Mouse (Mus musculus) limb, embryonic 14.5 days (tissue): Measurements from ENCODE around the gene Abcf2. TPM values are rescaled to one million over a fixed set of nuclear protein-coding genes. Genes with fewer than 3 reads are reported as not detected.

Experiments
- ATAC-seq: fragments of 200-750 bp; cut with Nextera tagmentation; 2 replicates; pipeline ENCODE4 v1.8.0; 2017; ENCODE audit warnings: low read depth, moderate number of reproducible peaks, moderate TSS enrichment; ENCODE audit not compliant: low FRiP score
- DNase-seq: peaks from one replicate; pipeline ENCODE4 v3.0.0-alpha.2; 2015; ENCODE audit warnings: low spot score
- H3K27ac ChIP-seq: fragments of 300-500 bp; sonication (generic); replicated peaks from 2 replicates; pipeline ENCODE4 v1.5.1; 2014; ENCODE audit warnings: low read depth, mild to moderate bottlenecking, low read length, moderate library complexity, mixed read lengths
- H3K27me3 ChIP-seq: fragments of 300-500 bp; sonication (generic); 2 replicates; pipeline ENCODE4 v1.6.1; 2014; ENCODE audit warnings: low read length, mixed read lengths; ENCODE audit not compliant: control insufficient read depth, insufficient read depth
- H3K36me3 ChIP-seq: fragments of 300-500 bp; sonication (generic); 2 replicates; pipeline ENCODE4 v1.6.1; 2014; ENCODE audit warnings: mild to moderate bottlenecking, low read length, moderate library complexity, mixed read lengths; ENCODE audit not compliant: control insufficient read depth, insufficient read depth
- H3K4me1 ChIP-seq: fragments of 300-500 bp; sonication (generic); 2 replicates; pipeline ENCODE4 v1.6.1; 2014; ENCODE audit warnings: antibody characterized with exemption, low read length, mixed read lengths; ENCODE audit not compliant: control insufficient read depth, insufficient read depth
- H3K4me2 ChIP-seq: fragments of 300-500 bp; sonication (generic); replicated peaks from 2 replicates; pipeline ENCODE4 v1.6.1; 2014; ENCODE audit warnings: low read depth, mild to moderate bottlenecking, low read length, moderate library complexity; ENCODE audit not compliant: severe bottlenecking
- H3K4me3 ChIP-seq: fragments of 300-500 bp; sonication (generic); replicated peaks from 2 replicates; pipeline ENCODE4 v1.5.1; 2014; ENCODE audit warnings: low read length
- H3K9ac ChIP-seq: fragments of 300-500 bp; sonication (generic); 2 replicates; pipeline ENCODE4 v1.6.1; 2014; ENCODE audit warnings: mild to moderate bottlenecking, low read depth, low read length, moderate library complexity; ENCODE audit not compliant: severe bottlenecking
- H3K9me3 ChIP-seq: fragments of 300-500 bp; sonication (generic); 2 replicates; pipeline ENCODE4 v1.6.1; 2016; ENCODE audit warnings: low read length; ENCODE audit not compliant: control insufficient read depth
- POLR2A ChIP-seq: fragments of 200-500 bp; IDR thresholded peaks from 2 replicates; pipeline ENCODE4 v1.8.0; 2012; ENCODE audit warnings: inconsistent platforms, mild to moderate bottlenecking, moderate library complexity, borderline replicate concordance; ENCODE audit not compliant: insufficient read depth, insufficient read length; ENCODE audit errors: extremely low read depth
- WGBS: fragments of 180-500 bp; shearing (Covaris S2); extraction: QIAGEN DNeasy Blood & Tissue Kit; methylation state at CpG from one replicate; pipeline ENCODE4 v1.1.7; 2014; 5-methylcytosine and 5-hydroxymethylcytosine counted together
- polyA plus RNA-seq, 2 experiments: library from polyadenylated mRNA; depleted of rRNA in 1 of 2; stranded (reverse) in 1 of 2; unstranded in 1 of 2; fragments of >200 nt; fragmentation: Nextera tagmentation in 1 of 2; extraction: Ambion mirVana in 1 of 2; gene quantifications; 2 replicates each; pipeline versions ENCODE4 v1.2.1 to v1.2.3; 2012 to 2014

Abcf2 gene
- polyA plus RNA-seq (2012; rRNA removed), result 81.0 and 82.5 TPM in 2 replicates
- 94.3 TPM in 2 replicates for polyA plus RNA-seq (2014; fragmentation: Nextera tagmentation; extraction: Ambion mirVana)

- H3K4me2 ChIP-seq, result peak within 1 kb of the TSS; percentile 77
- ATAC-seq, result peak; percentile 96
- H3K4me1 ChIP-seq, result peaks cover 12% of the 10 kb centered on the region; the same call in 1 of the 2 replicates
- H3K36me3 ChIP-seq, result peaks cover 31% of the 10 kb centered on the region
- H3K27ac ChIP-seq, result peak within 1 kb of the TSS; percentile 79
- no peaks in the 10 kb centered on the region for H3K9me3 ChIP-seq
- under 1% methylated on average over 48 of the region's 48 CpGs for WGBS
- H3K9ac ChIP-seq, result peak within 1 kb of the TSS; percentile 81
- H3K4me3 ChIP-seq, result peak within 1 kb of the TSS; percentile 85
- peak; percentile 98; the same call in 1 of the 2 replicates for TF ChIP-seq POLR2A
- H3K27me3 ChIP-seq, result no peaks in the 10 kb centered on the region
- peak; percentile 100 for DNase-seq
These were observed at the start of gene Abcf2 for GRCm38 (mm10) chr5:24577183-24577929. Gene Abcf2, minus strand, starts transcription at chr5:24577467.

GRCm38 (mm10) chr5:24624822-24625120 lies 47.5 kb upstream of the Abcf2 start:
- peak overlapping the region; percentile 77 for H3K4me2 ChIP-seq
- peak overlapping the region; percentile 45; the same call in 1 of the 2 replicates for H3K4me3 ChIP-seq
- no peaks in the 10 kb centered on the region for H3K36me3 ChIP-seq
- H3K27ac ChIP-seq, result no peak overlapping the region
- no peak for ATAC-seq
- TF ChIP-seq POLR2A, result no peak
- H3K27me3 ChIP-seq, result no peaks in the 10 kb centered on the region
- 21% methylated on average over 4 of the region's 4 CpGs for WGBS
- H3K9me3 ChIP-seq, result no peaks in the 10 kb centered on the region
- peak overlapping the region; percentile 64; the same call in 1 of the 2 replicates for H3K9ac ChIP-seq
- peaks cover 19% of the 10 kb centered on the region for H3K4me1 ChIP-seq
- DNase-seq, result no peak

- H3K4me1 ChIP-seq, result peaks cover 23% of the 10 kb centered on the region
- H3K27ac ChIP-seq, result no peak within 1 kb of the TSS
- peak within 1 kb of the TSS; percentile 64 for H3K9ac ChIP-seq
- H3K36me3 ChIP-seq, result no peaks in the 10 kb centered on the region
- ATAC-seq, result peak; percentile 39
- H3K4me2 ChIP-seq, result peak within 1 kb of the TSS; percentile 77
- WGBS, result 4% methylated on average over 21 of the region's 37 CpGs
- H3K27me3 ChIP-seq, result no peaks in the 10 kb centered on the region
- H3K4me3 ChIP-seq, result peak within 1 kb of the TSS; percentile 45
- DNase-seq, result peak; percentile 67
- H3K9me3 ChIP-seq, result no peaks in the 10 kb centered on the region
- TF ChIP-seq POLR2A, result no peak
These were observed 46.9 kb upstream of the Abcf2 start, which contains the start of gene Smarcd3 for GRCm38 (mm10) chr5:24623986-24624821. Gene Smarcd3, minus strand, starts transcription at chr5:24624411.

DNA sequence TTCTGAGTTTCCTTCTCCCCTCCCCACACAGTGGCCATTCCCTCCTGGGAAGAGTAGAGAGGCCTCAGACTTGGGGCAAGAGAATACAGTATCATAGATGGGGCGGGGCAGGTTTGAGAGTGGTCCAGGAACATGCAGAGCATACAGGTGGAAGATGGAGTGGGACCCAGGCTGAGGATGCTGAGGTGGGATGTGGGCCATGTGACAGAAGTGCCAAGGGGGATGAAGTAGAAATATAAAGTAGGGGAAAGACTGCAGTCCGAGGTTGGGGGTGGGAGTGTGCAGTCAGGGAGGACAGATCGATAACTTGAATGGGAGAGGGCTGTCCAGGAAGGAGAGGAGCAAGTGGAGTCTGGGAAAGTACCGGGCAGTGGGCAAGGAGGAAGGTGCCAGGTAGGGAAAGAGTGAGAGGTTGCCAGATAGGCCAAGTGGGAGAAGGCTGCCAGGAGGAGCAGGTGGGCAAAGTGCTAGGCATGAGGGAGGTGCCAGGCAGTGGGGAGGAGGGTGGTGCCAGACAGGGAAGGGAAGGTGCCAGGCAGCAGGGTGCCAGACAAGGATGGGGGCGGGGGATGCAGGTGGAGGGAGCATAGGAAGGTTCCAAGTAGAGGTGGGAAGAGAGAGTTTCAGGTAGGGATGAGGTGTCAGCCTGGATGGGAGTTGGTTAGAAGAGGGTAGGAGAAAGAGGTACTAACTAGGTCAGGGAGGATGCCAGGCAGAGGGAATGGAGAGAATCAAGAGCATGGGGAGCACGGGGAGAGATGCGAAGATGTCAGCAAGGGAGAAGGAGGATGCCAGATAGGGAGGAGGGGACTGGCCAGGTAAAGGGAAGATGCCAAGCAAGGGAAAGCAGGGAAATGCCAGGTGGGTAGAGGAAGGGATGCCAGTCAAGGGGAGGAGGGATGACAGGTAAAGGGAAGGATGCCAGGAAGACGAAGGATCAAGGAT lies 46.0 kb upstream of the Abcf2 start:
- no peaks in the 10 kb centered on the region for H3K36me3 ChIP-seq
- H3K9me3 ChIP-seq, result no peaks in the 10 kb centered on the region
- DNase-seq (no peak), ATAC-seq (no peak)
- peak overlapping the region; percentile 64 for H3K9ac ChIP-seq
- H3K27ac ChIP-seq, result no peak overlapping the region
- no peaks in the 10 kb centered on the region for H3K27me3 ChIP-seq
- no peak for TF ChIP-seq POLR2A
- WGBS, result 46% methylated on average over 8 of the region's 8 CpGs
- H3K4me3 ChIP-seq, result peak overlapping the region; percentile 45
- H3K4me1 ChIP-seq, result peaks cover 23% of the 10 kb centered on the region
- peak overlapping the region; percentile 77 for H3K4me2 ChIP-seq
